Mouse (Mus musculus): Measurements from ENCODE around the gene Mafk.
A peak's percentile ranks its signal among the peaks of the same experiment; 100 is the strongest.

Mafk gene

DNA sequence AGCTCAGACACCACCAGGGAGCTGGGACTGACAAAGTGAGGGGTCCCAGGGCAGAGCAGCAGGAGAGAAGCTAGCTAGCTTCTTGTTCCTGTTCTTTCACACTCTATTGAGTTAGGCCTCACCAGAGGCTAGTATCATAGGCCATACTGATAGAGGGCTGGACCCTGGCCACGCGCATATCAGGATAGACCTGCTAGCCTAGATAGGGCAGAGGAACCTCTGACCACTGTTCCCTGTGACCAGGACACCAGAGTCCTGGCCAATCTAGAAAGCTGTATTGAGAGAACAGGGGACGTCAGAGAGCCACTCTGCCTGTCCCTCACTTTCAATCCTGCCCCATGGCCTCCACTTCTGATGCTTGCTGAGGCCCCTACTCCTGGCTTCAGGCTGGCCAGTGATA, 26.7 kb downstream of the Mafk start:
- no peak for DNase-seq (ENCODE audit: low read depth, low spot score)

- no peak for DNase-seq (ENCODE audit: low read depth, low spot score)
Measured at GRCm38 (mm10) chr5:139818801-139819200, 27.5 kb downstream of the Mafk start.

- no peak for DNase-seq (ENCODE audit: low read depth, low spot score)
Measured at GRCm38 (mm10) chr5:139819538-139820181, 28.3 kb downstream of the Mafk start, which contains the start of gene Tmem184a. TSS of gene Tmem184a (minus strand) at chr5:139819917.

GRCm38 (mm10) chr5:139821466-139822459, 30.4 kb downstream of the Mafk start:
- DNase-seq (ENCODE audit: low read depth, low spot score), result no peak

GRCm38 (mm10) chr5:139824531-139824930, 33.2 kb downstream of the Mafk start:
- DNase-seq (ENCODE audit: low read depth, low spot score), result no peak

DNA sequence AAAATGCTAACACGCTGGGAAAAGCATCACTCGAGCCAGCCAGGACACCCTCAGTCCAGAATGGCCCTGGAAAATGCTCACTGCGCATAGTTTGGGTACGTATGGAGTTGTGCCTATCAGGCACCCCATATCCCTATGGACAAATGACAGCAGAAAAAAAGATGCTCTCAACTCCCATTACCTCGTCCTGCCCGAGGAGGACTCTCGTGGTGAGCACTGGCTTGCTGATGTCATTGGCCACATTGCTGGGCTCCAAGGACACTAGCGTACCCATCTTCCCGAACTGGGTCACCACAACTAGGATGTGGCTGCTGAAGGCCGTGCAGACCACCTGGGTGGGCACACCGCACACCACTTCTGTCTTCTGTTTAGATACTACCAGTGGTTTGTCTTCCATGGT, 34.6 kb downstream of the Mafk start:
- no peak for DNase-seq (ENCODE audit: low read depth, low spot score)

DNA sequence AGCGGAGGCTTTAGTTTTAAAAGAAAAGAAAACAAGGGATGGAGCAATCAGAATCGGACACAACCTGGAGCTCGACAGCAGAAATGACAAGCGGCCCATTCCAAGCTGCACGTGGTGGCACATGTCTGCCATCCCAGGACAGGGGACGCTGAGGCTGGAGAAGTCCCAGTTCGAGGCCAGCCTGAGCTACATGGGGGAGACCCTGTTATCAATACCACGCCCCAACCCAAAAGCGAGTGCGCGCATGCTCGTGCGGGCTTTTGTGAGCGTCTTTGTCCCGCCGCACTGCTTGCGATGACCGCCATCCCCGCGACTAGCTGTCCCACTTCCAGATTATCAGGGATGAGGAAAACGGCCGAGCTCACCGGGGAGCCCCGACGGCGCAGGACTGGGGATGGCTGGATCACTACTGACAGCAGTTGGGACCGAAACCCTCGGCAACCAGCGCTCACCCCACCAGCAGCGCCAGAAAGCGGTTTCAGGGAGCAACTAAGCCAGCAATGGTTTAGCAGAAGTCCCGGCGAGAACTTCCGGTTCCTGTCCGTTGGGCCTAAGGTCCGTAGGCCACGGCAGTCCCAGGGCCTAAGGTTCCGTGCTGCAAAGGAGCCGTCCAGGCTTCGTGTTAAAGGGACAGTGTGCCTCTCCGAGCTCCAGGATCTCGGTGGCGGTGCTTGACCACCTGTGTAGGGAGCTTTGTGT, 35.2 kb downstream of the Mafk start, which contains the start of the genes Gm26938 and Psmg3:
Gene Gm26938, minus strand, starts transcription at position 51 of the 699 bp plus-strand sequence.
Gene Psmg3, minus strand, starts transcription at position 529 of the 699 bp plus-strand sequence.
- peak; percentile 83 for DNase-seq (ENCODE audit: low read depth, low spot score)

- DNase-seq (ENCODE audit: low read depth, low spot score), result no peak
Measured at GRCm38 (mm10) chr5:139827593-139827992, 36.3 kb downstream of the Mafk start.

DNA sequence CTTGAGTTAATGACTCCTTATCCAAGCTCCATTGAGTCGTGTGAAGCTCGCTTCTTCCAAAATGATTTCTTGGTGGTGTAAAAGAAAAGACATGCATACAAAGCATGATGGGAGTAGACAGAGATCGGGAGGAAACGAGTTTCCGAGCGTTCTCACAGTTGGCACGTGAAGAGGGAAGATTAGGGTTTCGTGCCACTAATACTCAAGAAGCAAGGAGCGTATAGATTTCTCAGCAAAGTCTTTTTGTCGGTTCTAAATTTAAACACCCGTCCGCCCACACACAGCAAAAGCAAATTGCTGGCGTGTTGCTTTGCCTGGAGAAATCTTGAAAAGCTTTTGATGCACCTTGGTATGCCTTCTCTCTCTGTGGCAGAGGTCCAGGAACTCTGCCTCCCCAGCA, 38.1 kb downstream of the Mafk start:
- DNase-seq (ENCODE audit: low read depth, low spot score), result no peak

DNA sequence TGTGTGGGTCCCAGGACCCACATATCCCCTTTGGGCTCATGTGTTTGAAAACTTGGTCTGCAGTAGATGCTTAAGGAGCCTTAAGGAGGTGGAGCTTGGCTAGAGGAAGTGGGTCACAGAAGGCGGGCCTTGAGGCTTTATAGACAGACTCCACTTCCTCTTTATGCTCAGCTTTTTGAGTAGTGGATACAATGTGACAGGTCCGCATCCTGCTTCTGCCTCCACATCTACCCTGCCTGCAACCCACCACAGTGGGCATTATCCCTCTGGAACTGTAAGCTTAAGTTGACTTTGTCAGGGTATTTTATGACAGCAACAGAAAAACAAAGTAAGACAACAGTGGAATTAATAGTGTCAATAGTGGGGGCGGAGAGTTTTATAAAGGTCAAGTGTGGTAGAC, 39.4 kb downstream of the Mafk start:
- no peak for DNase-seq (ENCODE audit: low read depth, low spot score)

GRCm38 (mm10) chr5:139832125-139832524, 40.8 kb downstream of the Mafk start:
- DNase-seq (ENCODE audit: low read depth, low spot score), result no peak

DNA sequence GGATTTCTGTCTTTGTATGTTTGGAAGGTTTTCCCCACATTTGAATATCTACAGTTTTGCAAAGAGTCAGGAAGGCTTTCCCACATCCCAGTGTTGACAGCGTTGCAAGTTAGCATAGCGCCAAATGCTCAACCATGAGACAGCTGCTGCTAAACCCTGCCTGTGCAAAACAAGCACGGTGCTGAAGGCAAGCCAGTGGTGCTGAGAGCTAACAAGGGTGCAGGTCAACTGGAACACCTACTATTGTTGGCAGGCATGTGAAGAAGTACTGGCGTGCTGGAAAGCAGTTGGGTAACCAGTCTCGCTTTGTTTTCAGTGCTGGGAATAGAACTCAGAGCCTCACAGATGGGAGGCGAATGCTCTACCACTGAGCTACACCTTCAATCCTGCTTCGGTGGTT, 44.4 kb downstream of the Mafk start:
- DNase-seq (ENCODE audit: low read depth, low spot score), result no peak

DNA sequence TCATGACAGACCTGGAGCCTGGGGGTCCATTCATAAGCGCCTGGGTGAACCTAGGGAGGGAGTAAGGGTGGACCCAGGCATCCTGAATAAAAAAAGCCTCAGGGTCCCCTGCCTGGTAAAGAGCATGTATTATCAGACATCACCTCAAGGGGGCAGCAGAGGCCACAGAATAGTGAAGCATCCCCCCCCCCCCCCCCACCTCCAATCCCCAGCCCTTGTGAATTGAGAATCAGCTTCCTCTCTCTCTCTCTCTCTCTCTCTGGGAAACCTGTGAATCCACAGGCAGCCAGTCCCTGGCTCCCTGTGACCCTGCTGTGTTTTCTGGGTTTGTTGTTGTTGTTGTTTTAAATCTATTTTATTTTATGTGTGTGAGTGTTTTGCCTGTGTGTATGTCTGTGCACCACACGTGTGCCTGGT, 47.2 kb downstream of the Mafk start:
- DNase-seq (ENCODE audit: low read depth, low spot score), result peak; percentile 56

GRCm38 (mm10) chr5:139839142-139839541, 47.8 kb downstream of the Mafk start:
- DNase-seq (ENCODE audit: low read depth, low spot score), result no peak

GRCm38 (mm10) chr5:139849626-139850320, 58.5 kb downstream of the Mafk start:
- DNase-seq (ENCODE audit: low read depth, low spot score), result no peak

Data from embryo, embryonic 11.5 days (tissue).